Mouse (Mus musculus) forebrain, embryonic 13.5 days (tissue): ENCODE measurements around the gene Gm26558. TPM values are rescaled to one million over a fixed set of nuclear protein-coding genes. Genes with fewer than 3 reads are reported as not detected.
A peak's percentile ranks its signal among the peaks of the same experiment; 100 is the strongest.

Experiments used
- ATAC-seq: fragments of 200-750 bp; cut with Nextera tagmentation; 2 replicates; pipeline ENCODE4 v1.8.0; 2017
- H3K27ac ChIP-seq: fragments of 300-500 bp; sonication (generic); 2 replicates; pipeline ENCODE4 v1.5.1; 2015; ENCODE audit warnings: inconsistent platforms, mild to moderate bottlenecking, moderate library complexity
- H3K27me3 ChIP-seq: fragments of 300-500 bp; sonication (generic); 2 replicates; pipeline ENCODE4 v1.6.1; 2015; ENCODE audit warnings: mild to moderate bottlenecking, inconsistent platforms
- H3K36me3 ChIP-seq: fragments of 300-500 bp; sonication (generic); 2 replicates; pipeline ENCODE4 v1.6.1; 2015; ENCODE audit warnings: mild to moderate bottlenecking, inconsistent platforms; ENCODE audit not compliant: poor library complexity, severe bottlenecking
- H3K4me1 ChIP-seq: fragments of 300-500 bp; sonication (generic); 2 replicates; pipeline ENCODE4 v1.6.1; 2015; ENCODE audit warnings: inconsistent platforms
- H3K4me2 ChIP-seq: fragments of 300-500 bp; sonication (generic); 2 replicates; pipeline ENCODE4 v1.6.1; 2015; ENCODE audit warnings: inconsistent platforms, mild to moderate bottlenecking, moderate library complexity
- H3K4me3 ChIP-seq: fragments of 300-500 bp; sonication (generic); 2 replicates; pipeline ENCODE4 v1.5.1; 2015; ENCODE audit warnings: mild to moderate bottlenecking, inconsistent platforms
- H3K9ac ChIP-seq: fragments of 300-500 bp; sonication (generic); 2 replicates; pipeline ENCODE4 v1.6.1; 2015; ENCODE audit warnings: mild to moderate bottlenecking, inconsistent platforms
- H3K9me3 ChIP-seq: fragments of 300-500 bp; sonication (generic); replicated peaks from 2 replicates; pipeline ENCODE4 v1.6.1; 2016; ENCODE audit warnings: inconsistent platforms
- WGBS: fragments of 180-500 bp; shearing (Covaris S2); methylation state at CpG from one replicate; pipeline ENCODE4 v1.1.7; 2015; 5-methylcytosine and 5-hydroxymethylcytosine counted together
- polyA plus RNA-seq: library from polyadenylated mRNA; unstranded; fragments of >200 nt; fragmentation: Nextera tagmentation; extraction: Ambion mirVana; gene quantifications from 2 replicates; pipeline ENCODE4 v1.2.1, GENCODE M21; 2015

Gm26558 gene
- polyA plus RNA-seq, 1 experiment from 2014 or later = 2.9 TPM

- 87% methylated on average over 2 of the region's 2 CpGs for WGBS
- no peaks in the 10 kb centered on the region for H3K4me1 ChIP-seq
- H3K27me3 ChIP-seq = no peaks in the 10 kb centered on the region
- ATAC-seq = no peak
- H3K27ac ChIP-seq = no peak overlapping the region
- no peak overlapping the region for H3K9ac ChIP-seq
- no peak overlapping the region for H3K4me2 ChIP-seq
- H3K9me3 ChIP-seq = no peaks in the 10 kb centered on the region
- H3K36me3 ChIP-seq = no peaks in the 10 kb centered on the region
- H3K4me3 ChIP-seq = no peak overlapping the region
Observed at GRCm38 (mm10) chr2:70672476-70672875, 10.6 kb upstream of the Gm26558 start.

- Histone ChIP-seq H3K4me1 (no peaks in the 10 kb centered on the region), H3K36me3 (no peaks in the 10 kb centered on the region), H3K9ac (no peak overlapping the region), H3K4me2 (no peak overlapping the region), H3K9me3 (no peaks in the 10 kb centered on the region), H3K4me3 (no peak overlapping the region), H3K27me3 (no peaks in the 10 kb centered on the region), H3K27ac (no peak overlapping the region)
- 75% methylated on average over 2 of the region's 2 CpGs for WGBS
- ATAC-seq = no peak
Observed at GRCm38 (mm10) chr2:70669896-70670295, 8.0 kb upstream of the Gm26558 start.

GRCm38 (mm10) chr2:70669241-70669640, 7.3 kb upstream of the Gm26558 start:
- Histone ChIP-seq H3K4me2 (no peak overlapping the region), H3K27me3 (no peaks in the 10 kb centered on the region), H3K9me3 (no peaks in the 10 kb centered on the region), H3K9ac (no peak overlapping the region), H3K4me3 (no peak overlapping the region), H3K27ac (no peak overlapping the region), H3K4me1 (no peaks in the 10 kb centered on the region), H3K36me3 (no peaks in the 10 kb centered on the region)
- no peak for ATAC-seq
- WGBS = 85% methylated on average over 2 of the region's 2 CpGs

DNA sequence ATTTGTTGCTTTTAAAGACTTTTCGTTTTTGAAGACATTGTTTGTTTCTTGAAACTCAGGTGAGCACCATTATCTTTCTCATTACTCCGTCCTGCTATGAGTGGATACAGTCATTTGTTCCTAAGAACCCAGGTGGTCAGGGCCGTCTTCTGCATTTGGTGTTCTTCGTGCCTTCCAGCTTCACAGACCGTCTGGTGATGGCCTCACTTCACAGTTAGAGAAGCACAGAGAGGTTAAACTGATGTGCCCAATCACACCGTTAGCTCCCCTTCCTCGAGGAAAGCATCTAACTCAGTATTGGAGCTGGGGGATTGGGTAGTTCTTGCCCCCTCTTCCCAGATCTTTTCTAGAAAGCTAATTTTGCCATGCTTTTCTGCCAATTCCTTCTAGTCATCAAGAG, 5.1 kb upstream of the Gm26558 start:
- H3K36me3 ChIP-seq = no peaks in the 10 kb centered on the region
- WGBS = 91% methylated on average over 7 of the region's 7 CpGs
- ATAC-seq = no peak

DNA sequence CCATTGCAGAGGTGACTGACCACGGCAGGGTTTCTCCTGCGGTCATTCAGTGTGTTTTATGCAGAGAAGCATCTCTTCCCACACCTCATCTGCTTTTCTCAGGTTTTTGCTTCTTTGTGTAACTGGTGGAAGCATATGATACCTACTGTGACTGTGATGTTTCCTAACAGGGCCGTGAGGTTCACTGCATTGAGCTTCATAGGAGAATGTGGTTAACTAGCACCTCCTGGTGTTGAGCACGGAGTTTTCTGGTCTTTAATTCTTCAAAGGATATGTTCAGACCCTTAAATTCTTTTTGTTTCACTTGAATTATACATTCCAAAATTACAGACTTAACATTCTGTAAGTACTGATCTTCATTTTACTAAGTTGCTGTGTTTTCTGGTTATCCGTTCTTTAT, 1.9 kb upstream of the Gm26558 start:
- no peak overlapping the region for H3K4me3 ChIP-seq
- H3K4me1 ChIP-seq = peaks cover 18% of the 10 kb centered on the region
- no peak overlapping the region for H3K9ac ChIP-seq
- H3K27me3 ChIP-seq = no peaks in the 10 kb centered on the region
- 74% methylated on average over 5 of the region's 5 CpGs for WGBS
- no peaks in the 10 kb centered on the region for H3K9me3 ChIP-seq
- H3K27ac ChIP-seq = no peak overlapping the region
- no peak for ATAC-seq
- H3K4me2 ChIP-seq = no peak overlapping the region
- H3K36me3 ChIP-seq = no peaks in the 10 kb centered on the region

More for the DNA sequence above, 5.1 kb upstream of the Gm26558 start:
- no peak overlapping the region for H3K4me3 ChIP-seq
- H3K9ac ChIP-seq = no peak overlapping the region
- H3K9me3 ChIP-seq = no peaks in the 10 kb centered on the region
- no peak overlapping the region for H3K4me2 ChIP-seq
- no peak overlapping the region for H3K27ac ChIP-seq
- H3K27me3 ChIP-seq = no peaks in the 10 kb centered on the region
- peaks cover 17% of the 10 kb centered on the region for H3K4me1 ChIP-seq

DNA sequence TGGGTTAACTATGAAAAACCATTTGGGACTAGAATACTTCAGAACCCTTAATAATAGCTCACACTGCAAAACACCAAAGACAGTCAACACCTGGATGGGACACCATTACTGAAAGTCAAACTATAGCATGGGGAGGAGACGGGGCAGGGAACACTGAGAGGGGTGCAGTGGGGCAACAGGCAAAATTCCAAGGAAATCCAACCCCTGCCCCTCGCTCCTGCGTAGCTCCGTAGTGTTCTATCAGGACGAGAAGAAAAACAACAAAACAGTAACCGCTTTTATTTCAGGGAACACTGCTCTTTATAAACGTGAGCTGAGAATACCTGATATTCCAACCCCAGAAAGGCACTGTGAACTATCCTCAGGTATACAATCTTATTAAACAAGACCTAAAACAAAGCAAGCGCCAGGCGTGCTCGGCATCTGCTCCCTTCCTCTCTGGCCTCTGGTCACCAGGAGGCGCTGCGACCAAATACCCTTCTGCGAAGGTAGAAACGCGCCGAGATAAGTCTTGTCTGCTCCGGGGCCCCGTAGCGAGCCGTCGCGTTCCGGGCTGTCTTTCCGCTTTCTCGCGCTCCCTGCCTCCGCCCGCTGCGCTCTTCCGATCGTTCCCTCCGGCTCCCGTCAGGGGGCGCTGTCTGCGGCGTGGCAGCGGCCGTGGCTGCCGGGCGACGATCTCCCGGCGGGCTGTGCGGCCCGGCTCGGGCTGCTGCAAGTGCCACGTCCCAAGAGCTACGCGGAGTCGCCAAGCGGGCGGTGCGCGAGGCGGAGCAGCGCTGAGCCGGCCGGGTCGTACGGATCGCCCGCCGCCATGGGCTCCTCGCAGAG, 807 bp downstream of the Gm26558 start, which contains the start of gene Gorasp2:
TSS of gene Gorasp2 (plus strand) at position 690 of the 828 bp plus-strand sequence.
- peak within 1 kb of the TSS; percentile 84 for H3K4me2 ChIP-seq
- H3K4me1 ChIP-seq = peaks cover 18% of the 10 kb centered on the region
- no peaks in the 10 kb centered on the region for H3K9me3 ChIP-seq
- 1% methylated on average over 63 of the region's 64 CpGs for WGBS
- H3K4me3 ChIP-seq = peak within 1 kb of the TSS; percentile 91
- peak within 1 kb of the TSS; percentile 92 for H3K9ac ChIP-seq
- H3K36me3 ChIP-seq = no peaks in the 10 kb centered on the region
- ATAC-seq = peak; percentile 97
- H3K27ac ChIP-seq = peak within 1 kb of the TSS; percentile 84
- no peaks in the 10 kb centered on the region for H3K27me3 ChIP-seq

GRCm38 (mm10) chr2:70657083-70657482, 4.8 kb downstream of the Gm26558 start:
- no peak overlapping the region for H3K4me3 ChIP-seq
- H3K9me3 ChIP-seq = no peaks in the 10 kb centered on the region
- no peak overlapping the region for H3K27ac ChIP-seq
- 74% methylated on average over 7 of the region's 7 CpGs for WGBS
- peaks cover 2% of the 10 kb centered on the region; the same call in 1 of the 2 replicates for H3K4me1 ChIP-seq
- ATAC-seq = no peak
- H3K4me2 ChIP-seq = no peak overlapping the region
- H3K9ac ChIP-seq = no peak overlapping the region
- no peaks in the 10 kb centered on the region for H3K36me3 ChIP-seq
- no peaks in the 10 kb centered on the region for H3K27me3 ChIP-seq

DNA sequence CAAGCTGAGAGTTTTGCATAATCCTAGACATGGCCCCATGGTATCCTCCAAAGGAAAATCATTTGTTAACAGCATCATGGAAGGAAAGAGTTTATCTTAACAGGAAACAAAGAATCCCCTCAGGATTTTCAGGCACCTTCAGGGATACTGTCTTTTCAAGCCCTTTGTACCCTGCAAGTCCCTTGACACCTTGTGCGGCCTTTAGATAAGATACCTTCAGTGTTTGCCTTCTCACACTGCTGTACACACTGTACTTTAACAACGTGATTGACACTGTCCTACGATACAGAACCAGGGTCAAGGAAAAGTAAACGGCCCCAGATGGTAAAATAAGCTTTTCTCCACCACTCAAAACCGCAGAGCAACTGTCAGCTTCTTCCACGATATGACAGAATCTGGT, 10.1 kb downstream of the Gm26558 start:
- Histone ChIP-seq H3K9ac (no peak overlapping the region), H3K27me3 (no peaks in the 10 kb centered on the region), H3K4me2 (no peak overlapping the region), H3K4me1 (no peaks in the 10 kb centered on the region), H3K36me3 (no peaks in the 10 kb centered on the region), H3K27ac (no peak overlapping the region), H3K4me3 (no peak overlapping the region), H3K9me3 (no peaks in the 10 kb centered on the region)
- 79% methylated on average over 6 of the region's 6 CpGs for WGBS
- ATAC-seq = no peak

GRCm38 (mm10) chr2:70649471-70649870, 12.4 kb downstream of the Gm26558 start:
- H3K9me3 ChIP-seq = no peaks in the 10 kb centered on the region
- no peak overlapping the region for H3K4me2 ChIP-seq
- 86% methylated on average over 4 of the region's 4 CpGs for WGBS
- H3K4me1 ChIP-seq = no peaks in the 10 kb centered on the region
- no peak for ATAC-seq
- H3K27me3 ChIP-seq = no peaks in the 10 kb centered on the region
- no peaks in the 10 kb centered on the region for H3K36me3 ChIP-seq
- no peak overlapping the region for H3K4me3 ChIP-seq
- no peak overlapping the region for H3K27ac ChIP-seq
- no peak overlapping the region for H3K9ac ChIP-seq

- WGBS = 87% methylated on average over 5 of the region's 5 CpGs
- no peak overlapping the region for H3K4me2 ChIP-seq
- no peak overlapping the region for H3K27ac ChIP-seq
- H3K27me3 ChIP-seq = no peaks in the 10 kb centered on the region
- H3K4me3 ChIP-seq = no peak overlapping the region
- H3K9ac ChIP-seq = no peak overlapping the region
- no peaks in the 10 kb centered on the region for H3K36me3 ChIP-seq
- ATAC-seq = no peak
- no peaks in the 10 kb centered on the region for H3K9me3 ChIP-seq
- H3K4me1 ChIP-seq = peaks cover 4% of the 10 kb centered on the region
Observed at GRCm38 (mm10) chr2:70648271-70648670, 13.6 kb downstream of the Gm26558 start.

DNA sequence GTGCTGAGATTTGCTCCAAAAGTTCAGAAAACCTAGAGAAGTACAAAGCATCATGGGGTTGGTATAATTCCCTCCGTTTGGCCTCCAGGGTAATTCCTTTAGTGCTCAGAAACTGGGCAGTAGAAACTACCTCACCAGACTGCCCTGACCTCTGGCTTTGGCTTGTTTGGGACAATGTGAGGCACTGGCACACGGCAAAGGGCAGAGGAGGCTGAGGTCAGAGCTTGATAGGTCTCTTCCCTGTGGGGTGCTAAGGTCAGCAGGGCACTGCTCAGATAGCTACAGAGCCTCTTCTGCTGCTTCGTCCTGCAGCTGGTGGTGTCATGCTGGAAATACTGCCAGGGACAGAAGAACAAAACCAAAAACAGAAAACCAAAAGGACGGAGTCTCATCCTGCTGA, 14.2 kb downstream of the Gm26558 start:
- no peak overlapping the region for H3K27ac ChIP-seq
- peaks cover 7% of the 10 kb centered on the region for H3K4me1 ChIP-seq
- no peak overlapping the region for H3K9ac ChIP-seq
- no peaks in the 10 kb centered on the region for H3K36me3 ChIP-seq
- ATAC-seq = no peak
- H3K27me3 ChIP-seq = no peaks in the 10 kb centered on the region
- no peak overlapping the region for H3K4me3 ChIP-seq
- 47% methylated on average over 4 of the region's 4 CpGs for WGBS
- H3K4me2 ChIP-seq = no peak overlapping the region
- H3K9me3 ChIP-seq = no peaks in the 10 kb centered on the region

DNA sequence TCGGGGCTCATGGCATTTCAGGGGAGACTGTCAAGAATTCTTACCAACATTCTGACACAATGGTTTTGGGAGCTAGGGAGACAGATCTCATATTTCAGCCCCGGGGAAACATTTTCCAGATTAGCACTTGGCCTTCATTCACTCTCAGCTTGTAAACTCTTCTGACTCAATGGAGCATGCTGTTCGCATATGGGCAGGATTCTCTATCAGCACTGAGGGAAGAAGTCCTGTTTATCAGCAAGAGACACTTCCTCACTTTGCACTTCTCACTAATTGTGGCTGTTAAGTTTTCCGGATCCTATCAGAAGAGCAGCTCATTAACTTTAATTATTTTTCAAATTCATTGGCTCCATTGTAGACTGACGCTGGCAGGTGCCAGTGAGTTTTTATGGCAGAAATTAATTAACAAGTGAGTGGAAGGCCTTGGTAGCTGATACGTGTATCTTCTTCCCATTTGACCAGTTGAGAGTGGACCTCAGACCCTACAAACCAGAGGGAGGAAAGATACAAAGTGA, 16.6 kb downstream of the Gm26558 start:
- ATAC-seq = no peak
- Histone ChIP-seq H3K27me3 (no peaks in the 10 kb centered on the region), H3K4me2 (no peak overlapping the region), H3K4me3 (no peak overlapping the region), H3K4me1 (peaks cover 7% of the 10 kb centered on the region), H3K36me3 (no peaks in the 10 kb centered on the region), H3K27ac (no peak overlapping the region), H3K9ac (no peak overlapping the region), H3K9me3 (no peaks in the 10 kb centered on the region)
- WGBS = 63% methylated on average over 6 of the region's 6 CpGs
